Mouse (Mus musculus): ENCODE data around the gene Cntd1. TPM values are rescaled to one million over a fixed set of nuclear protein-coding genes. Genes with fewer than 3 reads are reported as not detected.

Gene Cntd1
- polyA plus RNA-seq, 2 experiments = 0.61 to 1.6 TPM

DNA sequence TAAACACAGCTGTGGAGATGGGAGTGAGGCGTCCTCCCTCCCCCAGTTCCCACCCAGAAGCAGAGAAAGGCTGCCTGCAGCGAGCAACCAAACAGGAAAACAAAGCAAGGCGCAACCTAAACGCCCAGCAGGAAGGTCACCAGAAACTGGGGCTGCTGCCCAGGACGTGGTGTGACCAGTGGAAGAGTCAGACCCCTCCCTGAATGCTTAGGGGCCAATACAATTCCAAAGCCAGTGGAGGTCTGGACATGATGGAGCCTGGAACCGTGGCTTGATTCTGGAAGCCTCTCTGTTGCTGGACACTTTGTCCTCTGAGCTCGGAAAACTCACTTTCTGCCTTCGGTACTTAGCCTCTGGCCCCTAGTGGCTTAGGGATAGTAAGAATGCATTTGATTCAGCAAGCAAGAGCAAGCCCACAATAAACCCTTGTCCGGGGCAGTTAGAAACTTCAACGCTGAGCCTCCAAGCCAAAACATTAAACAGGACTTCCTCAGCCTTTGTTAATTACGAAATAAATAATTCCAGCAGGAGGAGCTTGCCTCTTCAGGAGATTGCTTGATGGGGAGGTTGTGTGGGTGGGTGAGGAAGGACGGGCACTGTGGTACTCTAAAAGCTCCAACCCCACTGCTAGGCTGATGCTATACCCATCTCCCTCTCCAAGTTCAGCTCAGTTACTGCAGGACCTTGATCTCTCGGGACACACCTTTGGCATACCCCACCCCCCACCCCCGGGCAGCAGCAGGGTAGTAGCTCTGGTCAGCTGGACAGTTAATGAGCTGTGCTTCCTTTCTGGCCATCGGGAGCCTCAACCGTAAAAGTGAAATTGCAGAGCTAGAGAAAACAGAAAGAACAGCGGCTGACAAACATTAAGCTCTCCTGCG lies 47.6 kb upstream of the Cntd1 start:
- Histone ChIP-seq H3K27ac (replicated peaks; ENCODE audit: low read depth, low read length) (peak overlapping the region; percentile 35), H3K4me2 (replicated peaks; ENCODE audit: low read depth, low read length, severe bottlenecking) (peak overlapping the region; percentile 37), H3K27me3 (ENCODE audit: control insufficient read depth, insufficient read depth, low read length) (no peaks in the 10 kb centered on the region), H3K4me1 (ENCODE audit: control insufficient read depth, insufficient read depth, low read length) (peaks cover 29% of the 10 kb centered on the region), H3K9me3 (ENCODE audit: control insufficient read depth, low read length) (no peaks in the 10 kb centered on the region), H3K4me3 (replicated peaks; ENCODE audit: low read length) (0 out of 2 replicates have a peak overlapping the region, but pooled peaks have one; percentile 5), H3K36me3 (ENCODE audit: control insufficient read depth, insufficient read depth, low read length) (no peaks in the 10 kb centered on the region), H3K9ac (ENCODE audit: low read depth, low read length, severe bottlenecking) (peak overlapping the region; percentile 28; the same call in 1 of the 2 replicates)
- no peak for DNase-seq (ENCODE audit: low spot score)
- 5% methylated on average over 18 of the region's 18 CpGs for WGBS
- no peak for TF ChIP-seq POLR2A (IDR thresholded peaks at IDR 0.05; ENCODE audit: borderline replicate concordance, extremely low read depth, insufficient read depth, insufficient read length)
- no peak for ATAC-seq (ENCODE audit: low FRiP score, low read depth)

DNA sequence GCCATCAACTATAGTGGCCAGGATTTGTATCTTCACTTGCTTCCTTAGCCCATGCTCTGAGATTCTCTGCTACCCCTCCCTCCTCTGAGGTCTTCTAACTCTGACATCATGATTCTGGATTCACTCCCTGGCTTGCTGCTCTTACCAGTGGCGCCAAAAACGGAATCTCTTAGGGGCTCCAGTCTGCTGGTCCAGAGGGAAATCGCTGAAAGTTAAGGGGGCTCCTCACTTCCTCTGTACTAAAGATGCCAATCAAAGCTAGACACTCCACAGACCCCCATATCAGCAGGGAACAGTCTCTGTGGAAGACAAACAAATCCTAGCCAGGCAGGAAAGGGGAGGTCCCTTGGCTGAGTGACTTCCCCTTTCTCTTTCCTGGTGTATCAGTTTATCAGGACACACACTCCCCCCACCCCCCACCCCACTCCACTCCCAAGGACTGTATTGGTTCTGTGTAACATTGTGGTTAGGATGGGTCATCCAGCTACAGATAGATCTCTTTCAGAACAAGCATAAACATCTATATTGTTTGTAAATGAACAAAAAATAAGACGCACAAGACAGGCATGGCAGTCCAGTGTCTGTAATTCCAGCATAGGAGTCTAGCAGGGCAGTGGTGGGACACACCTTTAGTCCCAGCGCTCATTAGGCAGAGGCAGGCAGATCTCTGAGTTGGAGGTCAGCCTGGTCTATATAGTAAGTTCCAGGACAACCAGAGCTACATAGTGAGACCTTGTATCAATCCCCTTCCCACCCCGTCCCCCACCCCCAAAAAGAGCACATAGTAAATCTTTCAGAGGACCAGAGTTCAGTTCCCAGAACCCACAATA lies 46.6 kb upstream of the Cntd1 start:
- Histone ChIP-seq H3K27ac (replicated peaks; ENCODE audit: low read depth, low read length) (peak overlapping the region; percentile 35), H3K36me3 (ENCODE audit: control insufficient read depth, insufficient read depth, low read length) (no peaks in the 10 kb centered on the region), H3K9ac (ENCODE audit: low read depth, low read length, severe bottlenecking) (0 out of 2 replicates have a peak overlapping the region, but pooled peaks have one; percentile 28), H3K9me3 (ENCODE audit: control insufficient read depth, low read length) (no peaks in the 10 kb centered on the region), H3K27me3 (ENCODE audit: control insufficient read depth, insufficient read depth, low read length) (no peaks in the 10 kb centered on the region), H3K4me1 (ENCODE audit: control insufficient read depth, insufficient read depth, low read length) (peaks cover 29% of the 10 kb centered on the region), H3K4me3 (replicated peaks; ENCODE audit: low read length) (0 out of 2 replicates have a peak overlapping the region, but pooled peaks have one; percentile 5), H3K4me2 (replicated peaks; ENCODE audit: low read depth, low read length, severe bottlenecking) (peak overlapping the region; percentile 37)
- WGBS = 48% methylated on average over 6 of the region's 6 CpGs
- ATAC-seq (ENCODE audit: low FRiP score, low read depth) = peak; percentile 53; the same call in 1 of the 2 replicates
- DNase-seq (ENCODE audit: low spot score) = peak; percentile 48
- TF ChIP-seq POLR2A (IDR thresholded peaks at IDR 0.05; ENCODE audit: borderline replicate concordance, extremely low read depth, insufficient read depth, insufficient read length) = no peak

DNA sequence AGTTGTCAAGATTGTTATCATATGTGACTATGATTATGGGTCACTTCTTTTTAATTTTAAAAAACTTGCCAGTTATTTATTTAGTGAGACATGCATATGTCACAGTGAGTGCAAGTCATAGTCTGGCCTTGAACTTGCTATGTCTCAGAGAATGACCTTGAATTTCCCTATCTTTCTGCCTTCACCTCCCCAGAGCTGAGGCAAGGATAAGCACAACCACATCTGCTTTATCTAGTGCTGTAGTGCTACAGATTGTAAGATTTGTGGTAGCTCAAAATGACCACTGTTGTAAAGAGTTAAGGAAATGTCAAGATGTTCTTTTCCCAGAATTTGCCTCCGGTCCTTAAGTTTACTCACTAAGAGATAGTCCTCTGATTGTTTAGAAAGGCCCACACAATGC lies 45.6 kb upstream of the Cntd1 start:
- Histone ChIP-seq H3K27me3 (ENCODE audit: control insufficient read depth, insufficient read depth, low read length) (no peaks in the 10 kb centered on the region), H3K9me3 (ENCODE audit: control insufficient read depth, low read length) (no peaks in the 10 kb centered on the region), H3K4me2 (replicated peaks; ENCODE audit: low read depth, low read length, severe bottlenecking) (no peak overlapping the region), H3K36me3 (ENCODE audit: control insufficient read depth, insufficient read depth, low read length) (no peaks in the 10 kb centered on the region), H3K4me1 (ENCODE audit: control insufficient read depth, insufficient read depth, low read length) (peaks cover 29% of the 10 kb centered on the region), H3K9ac (ENCODE audit: low read depth, low read length, severe bottlenecking) (no peak overlapping the region), H3K27ac (replicated peaks; ENCODE audit: low read depth, low read length) (no peak overlapping the region), H3K4me3 (replicated peaks; ENCODE audit: low read length) (no peak overlapping the region)
- no peak for TF ChIP-seq POLR2A (IDR thresholded peaks at IDR 0.05; ENCODE audit: borderline replicate concordance, extremely low read depth, insufficient read depth, insufficient read length)
- 90% methylated on average over 1 of the region's 1 CpGs for WGBS
- no peak for DNase-seq (ENCODE audit: low spot score)
- ATAC-seq (ENCODE audit: low FRiP score, low read depth) = no peak

DNA sequence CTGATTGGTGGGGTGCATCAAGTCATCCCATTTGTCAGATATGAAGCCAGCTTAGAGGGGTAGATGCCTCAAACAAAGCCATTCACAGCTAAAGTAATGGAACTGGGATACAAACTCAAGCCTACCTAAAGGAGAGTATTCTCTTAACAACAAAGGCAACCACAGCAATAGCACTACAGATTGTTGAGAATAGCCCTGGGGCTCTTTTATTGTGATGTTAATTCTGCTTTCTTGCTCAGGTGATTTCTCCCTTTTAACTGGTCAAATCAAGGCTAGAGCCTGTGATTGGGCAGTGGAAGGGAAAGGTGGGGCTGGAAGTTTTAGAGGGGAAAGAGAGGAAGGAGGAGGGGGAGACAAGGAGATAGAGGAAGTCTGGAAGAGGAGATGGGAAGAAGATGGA lies 44.7 kb upstream of the Cntd1 start:
- no peak overlapping the region for H3K4me2 ChIP-seq (replicated peaks; ENCODE audit: low read depth, low read length, severe bottlenecking)
- H3K9me3 ChIP-seq (ENCODE audit: control insufficient read depth, low read length) = no peaks in the 10 kb centered on the region
- H3K27me3 ChIP-seq (ENCODE audit: control insufficient read depth, insufficient read depth, low read length) = no peaks in the 10 kb centered on the region
- H3K27ac ChIP-seq (replicated peaks; ENCODE audit: low read depth, low read length) = no peak overlapping the region
- H3K4me3 ChIP-seq (replicated peaks; ENCODE audit: low read length) = no peak overlapping the region
- no peak for ATAC-seq (ENCODE audit: low FRiP score, low read depth)
- H3K36me3 ChIP-seq (ENCODE audit: control insufficient read depth, insufficient read depth, low read length) = no peaks in the 10 kb centered on the region
- H3K4me1 ChIP-seq (ENCODE audit: control insufficient read depth, insufficient read depth, low read length) = peaks cover 29% of the 10 kb centered on the region
- no peak overlapping the region for H3K9ac ChIP-seq (ENCODE audit: low read depth, low read length, severe bottlenecking)
- no peak for TF ChIP-seq POLR2A (IDR thresholded peaks at IDR 0.05; ENCODE audit: borderline replicate concordance, extremely low read depth, insufficient read depth, insufficient read length)
- no peak for DNase-seq (ENCODE audit: low spot score)

DNA sequence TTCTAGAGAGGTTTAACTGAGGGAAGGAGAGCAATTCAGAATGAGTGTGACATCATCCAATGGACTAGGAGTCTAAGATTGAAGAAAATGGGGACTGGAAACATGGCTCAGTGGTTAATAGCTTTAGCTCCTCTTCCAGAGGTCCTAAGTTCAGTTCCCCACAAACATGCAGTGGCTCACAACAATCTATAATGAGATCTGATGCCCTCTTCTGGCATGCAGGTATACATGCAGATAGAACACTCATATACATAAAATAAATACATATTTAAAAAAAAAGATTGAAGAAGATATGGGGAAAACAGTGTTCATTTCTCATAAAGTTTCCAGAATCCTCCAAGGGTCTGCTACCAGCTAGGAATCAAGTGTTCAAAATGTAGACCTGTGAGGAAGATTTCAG lies 43.4 kb upstream of the Cntd1 start:
- Histone ChIP-seq H3K4me1 (ENCODE audit: control insufficient read depth, insufficient read depth, low read length) (peaks cover 21% of the 10 kb centered on the region), H3K27ac (replicated peaks; ENCODE audit: low read depth, low read length) (no peak overlapping the region), H3K9me3 (ENCODE audit: control insufficient read depth, low read length) (no peaks in the 10 kb centered on the region), H3K27me3 (ENCODE audit: control insufficient read depth, insufficient read depth, low read length) (no peaks in the 10 kb centered on the region), H3K4me3 (replicated peaks; ENCODE audit: low read length) (no peak overlapping the region), H3K36me3 (ENCODE audit: control insufficient read depth, insufficient read depth, low read length) (no peaks in the 10 kb centered on the region), H3K9ac (ENCODE audit: low read depth, low read length, severe bottlenecking) (no peak overlapping the region), H3K4me2 (replicated peaks; ENCODE audit: low read depth, low read length, severe bottlenecking) (no peak overlapping the region)
- ATAC-seq (ENCODE audit: low FRiP score, low read depth) (no peak), DNase-seq (ENCODE audit: low spot score) (no peak)
- TF ChIP-seq POLR2A (IDR thresholded peaks at IDR 0.05; ENCODE audit: borderline replicate concordance, extremely low read depth, insufficient read depth, insufficient read length) = no peak

Data from limb, embryonic 14.5 days (tissue).